Mouse (Mus musculus): ENCODE results near the gene Pvalb.

Gene Pvalb

GRCm38 (mm10) chr15:78195096-78195880, 10.9 kb downstream of the Pvalb start:
- DNase-seq (ENCODE audit: low read depth, low spot score): no peak

GRCm38 (mm10) chr15:78194320-78194719, 11.9 kb downstream of the Pvalb start:
- no peak for DNase-seq (ENCODE audit: low read depth, low spot score)

DNA sequence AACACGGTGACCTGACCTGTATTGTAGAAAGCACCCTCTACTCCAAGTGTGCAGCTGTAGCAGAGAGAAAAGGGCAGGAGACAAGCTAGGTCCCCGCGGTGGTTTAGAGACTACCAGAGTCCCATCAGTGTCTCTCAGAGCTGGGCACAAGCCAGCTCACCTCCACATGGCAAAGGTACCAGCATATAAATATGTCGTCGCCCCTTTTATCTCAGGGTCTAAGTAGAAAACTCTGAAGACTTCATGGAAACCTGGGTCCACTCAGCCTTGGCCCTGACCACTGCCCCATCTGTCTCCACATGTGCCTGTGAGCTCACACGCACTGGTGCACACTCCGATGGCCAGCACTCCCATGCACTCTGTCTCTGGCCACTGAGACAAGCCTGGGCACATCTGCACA, 16.6 kb downstream of the Pvalb start:
- no peak for DNase-seq (ENCODE audit: low read depth, low spot score)

- no peak for DNase-seq (ENCODE audit: low read depth, low spot score)
Observed at GRCm38 (mm10) chr15:78188546-78188945, 17.7 kb downstream of the Pvalb start.

GRCm38 (mm10) chr15:78186906-78187305, 19.3 kb downstream of the Pvalb start:
- no peak for DNase-seq (ENCODE audit: low read depth, low spot score)

DNA sequence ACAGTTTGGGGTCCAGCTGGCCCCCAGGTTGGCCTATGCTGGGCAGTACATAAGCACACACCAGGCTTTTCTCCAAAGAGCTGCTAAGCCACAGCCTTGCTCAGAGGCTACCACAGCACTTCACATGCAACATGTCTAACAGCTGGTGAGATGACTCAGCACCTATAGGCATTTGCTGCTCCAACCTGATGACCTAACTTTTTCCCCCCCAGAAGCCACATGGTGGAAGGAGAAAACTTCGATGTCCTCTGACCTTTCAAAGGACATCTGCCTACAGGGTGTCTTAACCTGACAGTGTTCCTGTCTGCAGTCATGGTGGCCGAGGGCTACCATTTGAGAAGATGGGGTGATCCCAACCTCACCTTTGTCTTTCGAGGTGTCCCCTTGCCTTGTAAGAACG, 20.6 kb downstream of the Pvalb start:
- DNase-seq (ENCODE audit: low read depth, low spot score): no peak

DNA sequence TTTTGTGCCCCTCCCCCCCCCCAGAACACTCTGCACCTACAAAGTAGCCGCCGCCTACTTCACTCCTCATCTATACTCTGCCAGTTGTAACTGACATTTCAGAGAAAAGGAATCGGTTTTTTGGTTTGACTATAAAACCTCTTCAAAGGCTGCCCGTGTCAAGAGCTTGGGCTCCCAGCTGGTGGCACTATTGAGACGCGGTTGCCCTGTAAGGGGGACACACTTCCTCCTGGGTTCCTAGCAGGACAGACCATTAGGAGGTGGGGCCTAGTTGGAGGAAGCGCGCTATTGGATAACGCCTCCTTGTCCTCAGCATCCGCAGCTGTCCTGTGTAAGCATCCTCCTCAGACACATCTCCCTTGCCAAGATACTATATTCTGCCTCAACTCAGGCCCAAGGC, 21.3 kb downstream of the Pvalb start:
- peak; percentile 65 for DNase-seq (ENCODE audit: low read depth, low spot score)

DNA sequence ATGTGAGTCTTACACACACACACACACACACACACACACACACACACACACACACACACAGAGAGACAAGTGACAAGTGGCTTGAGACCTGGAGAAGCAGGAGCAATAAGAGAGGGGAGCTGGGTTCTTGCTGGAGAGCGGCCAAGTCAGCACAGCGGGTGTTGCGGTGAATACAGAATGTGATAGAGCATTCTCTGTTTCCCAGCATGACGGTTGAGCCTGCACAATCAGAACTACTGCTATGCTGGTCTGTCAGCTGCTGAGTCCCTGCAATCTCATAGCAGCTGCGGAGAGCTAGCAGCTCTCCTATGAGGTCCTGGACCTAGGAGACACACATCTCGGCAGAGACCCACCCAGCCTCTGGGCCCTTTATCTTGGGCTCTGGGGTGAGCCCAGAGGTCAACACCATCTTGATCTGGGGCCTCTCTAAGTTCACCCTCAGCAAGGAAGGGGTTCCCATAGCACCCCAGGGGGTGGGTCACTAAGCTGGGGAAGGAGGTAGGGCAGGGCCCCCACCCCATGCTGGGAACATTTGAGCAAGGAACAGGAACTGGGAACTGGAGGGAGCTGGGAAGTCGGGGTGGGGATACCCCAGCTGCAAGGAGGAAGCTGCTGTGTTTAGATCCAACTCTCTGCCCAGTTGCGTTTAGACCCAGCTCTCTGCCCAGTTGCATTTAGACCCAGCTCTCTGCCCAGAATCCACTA, 24.3 kb downstream of the Pvalb start:
- DNase-seq (ENCODE audit: low read depth, low spot score): no peak

DNA sequence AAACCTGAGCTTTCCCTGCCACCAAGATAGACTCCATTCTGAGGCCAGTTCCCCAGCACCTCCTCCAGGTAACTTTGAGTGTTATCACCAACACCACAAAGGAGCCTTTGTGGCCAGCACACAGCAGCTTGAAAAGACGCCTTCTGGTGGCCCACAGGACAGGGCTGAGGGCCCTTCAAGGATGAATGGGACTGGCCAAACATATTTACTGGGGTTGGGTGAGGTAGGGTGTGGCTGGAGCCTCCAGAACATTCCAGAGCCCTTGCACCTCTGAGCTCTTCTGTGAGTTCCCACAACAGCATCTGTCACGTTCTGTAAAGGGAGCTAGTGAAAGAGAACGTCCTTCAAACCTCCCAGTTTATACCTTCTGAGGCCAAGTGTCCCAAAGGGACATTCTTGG, 26.4 kb downstream of the Pvalb start:
- DNase-seq (ENCODE audit: low read depth, low spot score): no peak

- peak; percentile 82 for DNase-seq (ENCODE audit: low read depth, low spot score)
Observed at GRCm38 (mm10) chr15:78178397-78178796, 27.8 kb downstream of the Pvalb start.

GRCm38 (mm10) chr15:78177257-78177656, 28.9 kb downstream of the Pvalb start:
- DNase-seq (ENCODE audit: low read depth, low spot score): no peak

DNA sequence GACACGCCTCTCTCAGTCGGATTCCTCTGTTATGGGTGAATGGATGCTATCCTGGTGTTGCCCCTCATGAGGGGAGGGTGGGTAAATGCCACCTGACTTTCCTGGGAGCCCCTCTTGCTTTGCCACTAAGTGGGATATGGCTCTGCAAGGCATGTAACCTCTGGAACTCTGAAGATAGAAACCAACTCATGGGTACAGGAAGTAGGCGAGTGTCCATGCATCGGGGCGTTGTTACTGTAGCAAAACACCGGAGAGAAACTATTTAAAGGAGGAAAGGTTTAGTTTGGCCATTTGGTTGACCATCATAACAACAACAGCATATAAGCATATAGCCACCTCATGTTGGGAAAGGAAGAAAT, 31.3 kb downstream of the Pvalb start:
- DNase-seq (ENCODE audit: low read depth, low spot score): no peak

- DNase-seq (ENCODE audit: low read depth, low spot score): peak; percentile 100
Observed at GRCm38 (mm10) chr15:78173972-78174886, 32.0 kb downstream of the Pvalb start, which contains the start of gene Ift27. TSS of gene Ift27 (minus strand) at chr15:78174107.

DNA sequence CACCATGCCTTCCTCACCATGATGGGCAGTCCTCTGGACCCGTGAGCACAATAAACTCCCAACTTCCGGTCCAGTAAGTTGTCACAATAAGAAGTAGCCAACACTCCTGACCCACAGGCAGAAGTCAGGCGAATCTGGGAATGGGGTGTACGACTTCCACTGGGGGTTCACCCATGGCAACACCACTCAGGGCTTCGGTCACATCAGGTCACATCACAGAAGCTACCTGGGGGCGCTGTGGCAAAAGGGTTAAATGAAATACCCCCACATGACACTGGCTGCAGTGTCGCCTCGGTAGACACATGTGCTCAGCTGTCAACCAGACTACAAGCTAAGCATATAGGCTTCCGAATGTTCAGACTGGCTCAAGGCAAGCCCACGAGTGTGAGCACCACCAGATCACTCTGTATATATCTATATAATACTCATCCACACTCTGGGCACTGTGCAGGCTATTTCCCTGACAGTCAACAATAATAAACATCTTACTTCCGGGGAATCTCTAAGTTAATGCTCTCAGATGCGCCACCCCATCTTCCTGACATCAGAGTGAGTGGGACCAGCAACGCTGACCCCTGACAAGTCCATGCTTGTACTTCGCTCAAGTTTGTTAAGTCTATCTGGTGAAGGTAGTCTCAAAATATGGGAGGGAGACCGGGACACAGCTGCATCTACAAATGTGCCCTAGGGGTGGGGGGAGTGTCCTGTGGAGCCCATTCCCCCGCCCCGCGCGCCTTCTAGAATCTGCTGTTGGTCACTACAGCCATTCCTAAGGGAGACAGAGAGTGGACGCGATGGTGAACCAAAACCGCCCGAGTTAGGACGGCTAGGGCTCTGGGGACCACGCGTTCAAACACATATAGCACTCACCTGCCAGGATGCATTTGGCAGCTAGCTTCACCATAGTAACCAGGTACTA, 33.0 kb downstream of the Pvalb start:
- DNase-seq (ENCODE audit: low read depth, low spot score): no peak

DNA sequence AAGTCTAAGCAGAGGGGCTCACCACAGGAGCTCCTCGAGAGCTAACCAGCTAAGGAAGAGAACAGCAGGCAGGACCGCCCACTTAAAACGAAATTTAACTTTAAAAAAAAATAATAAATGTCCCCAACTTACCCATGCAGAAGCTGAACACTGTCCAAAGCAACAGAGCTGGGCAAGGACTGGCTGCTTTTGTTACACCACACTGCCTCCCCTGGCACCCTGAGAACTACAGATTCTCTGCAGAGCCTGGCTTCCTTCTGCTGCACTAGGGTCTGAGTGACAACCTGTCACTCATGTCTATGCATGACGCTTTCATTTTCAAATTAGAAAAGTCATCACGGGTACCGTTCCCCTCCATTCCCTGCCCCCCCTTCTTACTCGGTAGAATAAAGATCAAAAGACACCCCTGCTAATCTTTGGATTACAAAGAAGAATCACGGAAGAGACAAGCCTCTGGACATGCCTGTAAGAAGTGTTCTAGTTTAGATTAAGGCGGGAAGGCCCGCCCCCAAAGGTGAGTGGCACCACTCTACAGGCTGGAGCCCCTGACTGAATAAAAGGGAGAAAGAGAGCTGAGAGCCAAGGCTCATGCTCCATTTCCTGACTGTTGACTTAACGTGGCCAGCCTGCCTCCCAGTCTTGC, 33.8 kb downstream of the Pvalb start:
- DNase-seq (ENCODE audit: low read depth, low spot score): no peak

DNA sequence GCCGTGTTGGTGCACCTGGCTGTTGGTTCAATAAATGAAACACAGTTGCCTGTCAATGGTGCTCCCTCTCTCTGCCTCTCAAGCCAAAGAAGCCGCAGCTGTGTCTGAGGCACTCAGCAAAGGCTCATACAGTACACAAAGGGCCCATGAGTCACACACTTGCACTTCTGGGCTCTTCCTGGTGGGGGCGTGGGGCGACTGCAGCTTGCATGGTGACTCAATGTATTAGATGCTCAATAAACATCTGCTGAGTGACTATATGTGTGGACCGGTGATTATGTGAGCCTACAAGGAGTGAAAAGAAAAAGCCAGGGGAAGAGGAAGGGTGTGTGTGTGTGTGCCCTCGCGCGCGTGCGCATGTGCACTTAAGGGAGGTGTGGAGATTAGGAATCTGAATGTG, 34.5 kb downstream of the Pvalb start:
- DNase-seq (ENCODE audit: low read depth, low spot score): no peak

DNA sequence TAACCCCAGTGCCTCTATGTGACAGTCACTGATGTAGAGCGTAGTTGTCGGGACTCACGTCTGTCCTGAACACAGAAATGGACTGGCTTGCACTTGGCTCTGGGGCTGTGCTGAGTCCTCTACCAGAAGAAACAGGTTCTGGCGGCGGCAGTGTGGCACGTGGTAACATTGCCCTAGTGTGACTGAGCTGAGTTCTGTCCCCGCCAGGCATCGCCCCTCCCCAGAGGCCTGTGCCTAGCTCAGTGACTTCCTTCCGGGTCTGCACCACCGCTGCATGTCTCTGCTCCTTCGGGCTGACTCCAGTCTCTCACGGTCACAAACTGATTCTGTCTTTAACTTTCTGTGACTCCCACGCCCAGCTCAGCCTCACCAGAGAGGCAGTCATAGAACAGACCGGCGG, 35.5 kb downstream of the Pvalb start:
- no peak for DNase-seq (ENCODE audit: low read depth, low spot score)

DNA sequence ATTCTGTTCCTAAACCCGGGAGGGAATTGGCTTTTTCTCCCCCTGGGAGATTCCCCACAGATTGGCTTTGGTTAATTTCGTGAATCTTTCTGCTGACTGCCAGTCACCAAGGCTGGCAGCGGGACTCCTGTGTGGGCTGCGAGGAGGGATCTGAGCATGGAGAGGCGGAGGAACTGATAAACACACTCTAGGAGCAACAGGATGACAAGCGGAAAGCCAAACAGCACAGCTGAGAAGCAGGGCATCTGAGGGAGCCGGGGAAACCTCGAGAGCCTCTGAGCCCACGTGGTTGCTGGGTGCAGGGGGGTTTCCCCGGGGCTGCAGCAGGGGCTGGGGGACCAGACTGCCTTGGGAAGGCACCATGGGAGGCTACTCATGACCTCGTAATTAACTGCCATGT, 36.6 kb downstream of the Pvalb start:
- DNase-seq (ENCODE audit: low read depth, low spot score): no peak

DNA sequence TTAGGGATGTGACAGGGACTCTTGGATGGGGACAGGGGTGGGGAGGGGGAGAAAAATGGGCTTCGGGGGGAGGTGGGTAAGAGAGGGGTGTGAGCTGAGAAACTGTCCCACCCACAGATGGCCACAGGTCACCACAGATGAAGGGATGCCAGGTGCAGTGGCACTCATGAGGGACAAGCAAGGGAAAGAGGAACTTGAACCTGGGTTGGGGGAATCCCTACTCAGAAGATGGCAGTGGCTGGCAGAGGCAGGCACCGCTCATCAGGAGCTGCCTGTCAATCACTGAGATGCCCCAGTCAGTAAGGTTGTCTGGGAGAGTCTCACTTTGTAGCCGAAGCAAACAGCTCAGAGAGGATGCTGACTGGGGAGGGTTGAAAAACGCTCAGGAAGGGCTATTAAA, 40.9 kb downstream of the Pvalb start:
- DNase-seq (ENCODE audit: low read depth, low spot score): no peak

- DNase-seq (ENCODE audit: low read depth, low spot score): no peak
Observed at GRCm38 (mm10) chr15:78164466-78164865, 41.7 kb downstream of the Pvalb start.

GRCm38 (mm10) chr15:78161946-78162345, 44.3 kb downstream of the Pvalb start:
- DNase-seq (ENCODE audit: low read depth, low spot score): no peak
